Mouse (Mus musculus) retina, postnatal 7 days (tissue): ENCODE data around the gene Zkscan5.
"Not testable (repeated sequence)": the region's sequence is repeated elsewhere in the genome, so short reads cannot be mapped to it uniquely, and the experiment has no call there.

ENCODE experiments used
- DNase-seq: peaks from one replicate; pipeline ENCODE4 v3.0.0-alpha.2; 2012; ENCODE audit warnings: low read depth, low spot score

The Zkscan5 gene

DNA sequence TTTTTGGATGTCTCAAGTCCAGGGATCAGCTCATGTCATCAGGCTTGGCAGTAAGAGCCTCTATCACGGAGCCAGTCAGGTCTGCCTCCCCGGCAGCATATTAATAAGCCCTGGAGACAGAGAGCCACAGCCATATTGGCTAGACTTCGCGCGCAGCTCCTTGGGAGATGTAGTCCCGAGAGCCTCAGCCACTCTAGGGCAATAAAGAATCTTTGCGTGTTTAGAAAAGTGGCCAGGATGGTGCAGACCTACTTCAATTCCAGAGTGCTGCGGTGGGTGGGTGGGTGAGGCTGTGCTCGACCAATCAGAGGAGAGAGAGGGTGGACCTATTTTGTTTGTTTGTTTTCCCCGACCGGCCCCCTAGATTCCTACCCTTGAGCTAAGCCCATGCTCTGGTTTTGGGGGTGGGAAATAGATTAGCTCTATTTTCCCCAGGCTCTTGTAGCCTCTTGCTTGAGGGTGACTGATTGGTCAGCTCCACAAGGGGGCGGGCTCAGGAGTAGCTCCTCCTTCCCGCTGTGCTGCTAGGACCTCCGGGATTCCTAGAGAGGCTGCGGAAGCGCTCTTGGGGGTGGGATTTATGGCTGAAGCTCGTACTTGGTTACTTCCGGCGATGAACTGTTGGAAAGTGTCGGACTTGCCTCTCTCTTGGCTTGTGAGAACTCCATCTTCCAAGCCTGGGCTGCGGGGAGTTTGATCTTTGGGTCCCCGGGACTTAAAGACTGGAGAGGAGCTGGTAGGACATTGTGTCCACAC, at the start of gene Zkscan5:
Gene Zkscan5 (plus strand): TSS at position 627 of the 756 bp plus-strand sequence.
- DNase-seq: peak; percentile 96

DNA sequence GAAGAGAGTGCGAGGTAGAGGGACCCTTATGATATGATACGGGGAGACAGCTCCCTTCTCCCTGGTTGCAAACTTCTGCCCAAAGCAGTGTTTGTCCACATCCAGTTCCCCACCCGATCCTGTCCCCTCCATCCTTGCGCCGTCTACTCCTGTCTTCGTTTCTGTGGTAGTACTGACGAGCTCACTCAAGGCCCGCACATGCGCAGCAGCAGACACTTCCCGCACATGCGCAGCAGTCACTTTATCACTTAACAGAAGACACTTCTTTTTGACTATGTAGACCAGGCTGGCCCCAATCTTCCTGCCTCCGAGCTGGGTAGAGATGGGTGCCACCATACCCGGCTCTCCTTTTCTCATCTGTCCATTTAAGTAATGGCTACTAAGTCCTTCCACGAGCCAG, 43.0 kb upstream of the Zkscan5 start:
- no peak for DNase-seq

DNA sequence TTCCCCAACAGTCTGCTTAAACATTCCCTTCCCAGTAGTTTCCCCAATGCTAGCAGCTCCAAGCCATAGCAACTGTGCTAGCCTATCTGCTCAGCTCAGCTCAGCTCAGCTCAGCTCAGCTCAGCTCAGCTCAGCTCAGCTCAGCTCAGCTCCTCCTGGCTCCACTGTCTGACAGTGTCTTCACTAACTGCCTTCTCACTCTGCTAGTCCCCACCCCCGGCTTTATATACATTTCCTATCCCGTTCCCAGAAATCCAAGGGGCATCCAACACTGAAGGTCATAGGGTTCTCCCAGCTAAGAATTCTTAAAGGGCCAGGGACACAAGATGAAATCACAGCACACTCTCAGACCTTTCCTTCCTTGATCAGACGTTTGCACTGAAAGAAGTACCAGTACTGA, 39.7 kb upstream of the Zkscan5 start:
- DNase-seq: no peak

DNA sequence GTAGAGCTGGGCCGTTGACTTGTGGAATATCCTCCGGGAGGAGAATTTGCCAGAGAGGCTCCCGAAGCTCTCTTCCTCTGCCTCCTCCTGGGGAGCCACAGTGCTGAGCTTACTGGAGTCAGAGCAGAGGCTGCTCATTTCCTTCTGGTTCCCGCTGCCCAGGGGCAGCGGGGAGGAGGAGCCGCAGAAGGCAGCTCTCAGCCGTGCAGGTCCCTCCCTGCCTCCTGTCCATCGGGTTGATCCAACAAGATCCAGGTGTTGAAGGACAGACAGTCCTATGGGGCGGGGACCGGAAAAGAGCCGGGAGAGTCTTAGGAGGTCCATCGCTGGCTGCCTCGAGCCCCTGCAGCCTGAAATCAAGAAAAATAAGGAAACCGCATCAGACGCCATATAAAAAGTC, 39.2 kb upstream of the Zkscan5 start:
- no peak for DNase-seq

DNA sequence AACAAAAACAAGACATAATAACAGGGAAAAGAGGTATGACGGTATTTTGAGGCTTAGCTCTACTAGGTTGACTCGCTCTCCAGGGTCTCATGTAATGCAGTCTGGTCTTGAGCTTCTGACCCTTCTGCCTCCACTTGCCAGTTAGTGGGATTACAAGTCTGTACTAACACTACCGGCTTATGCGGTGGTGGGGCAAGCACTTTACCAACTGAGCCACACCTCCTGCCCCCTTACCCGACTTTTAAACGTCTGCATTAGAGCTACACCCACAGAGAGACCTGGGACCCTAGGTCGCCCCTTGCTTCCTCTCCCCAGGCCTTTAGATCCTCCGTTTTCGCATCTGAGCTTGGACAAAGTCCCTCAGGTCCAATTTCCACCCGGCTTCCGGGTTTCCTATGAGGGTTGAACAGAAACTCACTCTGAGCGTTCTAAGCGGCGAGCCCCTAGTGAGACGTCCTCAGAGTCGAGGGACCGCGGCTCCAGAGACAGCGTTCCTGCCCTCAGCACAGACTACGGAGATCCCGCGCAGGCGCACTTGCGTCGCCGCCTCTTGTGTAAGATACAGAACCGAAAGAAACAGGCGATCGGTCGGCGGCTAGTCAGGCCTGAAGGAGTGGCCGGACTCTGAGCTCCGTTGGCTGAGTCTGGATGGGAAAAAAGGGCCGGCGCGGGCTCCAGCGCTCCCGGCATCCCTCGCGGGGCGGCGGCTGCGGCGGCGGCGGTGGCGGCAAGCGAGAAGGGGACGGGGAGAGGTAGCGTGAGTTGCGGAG, 37.6 kb upstream of the Zkscan5 start, which contains the start of the genes Ptcd1 and Cpsf4:
Gene Ptcd1 (minus strand): TSS at position 573 of the 770 bp plus-strand sequence.
Gene Cpsf4 (plus strand): TSS at position 678 of the 770 bp plus-strand sequence.
- DNase-seq: peak; percentile 98

DNA sequence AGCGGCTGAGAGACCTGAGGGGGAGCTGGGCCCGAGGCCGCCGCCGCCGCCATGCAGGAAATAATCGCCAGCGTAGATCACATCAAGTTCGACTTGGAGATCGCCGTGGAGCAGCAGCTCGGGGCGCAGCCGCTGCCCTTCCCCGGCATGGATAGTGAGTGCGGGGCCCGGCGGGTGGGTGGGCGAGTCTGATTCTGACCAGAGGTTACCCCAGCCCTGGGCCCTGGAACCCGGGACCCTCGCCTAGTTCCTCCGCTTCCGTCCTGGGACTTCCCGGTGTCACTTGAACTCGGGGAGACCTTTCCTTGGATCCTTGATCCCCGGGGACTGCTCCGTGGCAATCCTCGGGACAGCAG, 37.1 kb upstream of the Zkscan5 start:
- no peak for DNase-seq

DNA sequence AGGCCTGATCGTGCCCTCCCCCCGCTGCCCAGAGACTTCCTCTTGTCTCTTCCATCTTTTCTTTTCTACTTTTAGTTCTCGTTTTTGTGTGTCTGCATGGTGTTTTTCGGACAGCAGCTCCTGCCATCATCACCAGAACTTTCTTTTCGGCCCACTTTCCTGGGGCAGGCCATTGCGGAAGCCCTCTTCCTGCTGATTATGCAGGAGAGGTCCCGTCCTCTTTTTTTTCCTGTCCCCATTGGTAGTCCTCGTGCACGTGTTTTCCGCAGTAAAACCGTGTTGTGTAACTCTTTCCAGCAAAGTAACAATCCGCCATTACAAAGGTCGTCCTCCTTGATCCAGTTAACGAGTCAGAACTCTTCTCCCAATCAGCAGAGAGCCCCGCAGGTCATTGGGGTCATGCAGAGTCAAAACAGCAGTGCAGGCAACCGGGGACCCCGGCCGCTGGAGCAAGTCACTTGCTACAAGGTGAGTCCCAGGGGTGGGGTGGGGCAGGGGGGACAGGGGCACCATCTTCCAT, 25.8 kb upstream of the Zkscan5 start:
- DNase-seq: no peak

DNA sequence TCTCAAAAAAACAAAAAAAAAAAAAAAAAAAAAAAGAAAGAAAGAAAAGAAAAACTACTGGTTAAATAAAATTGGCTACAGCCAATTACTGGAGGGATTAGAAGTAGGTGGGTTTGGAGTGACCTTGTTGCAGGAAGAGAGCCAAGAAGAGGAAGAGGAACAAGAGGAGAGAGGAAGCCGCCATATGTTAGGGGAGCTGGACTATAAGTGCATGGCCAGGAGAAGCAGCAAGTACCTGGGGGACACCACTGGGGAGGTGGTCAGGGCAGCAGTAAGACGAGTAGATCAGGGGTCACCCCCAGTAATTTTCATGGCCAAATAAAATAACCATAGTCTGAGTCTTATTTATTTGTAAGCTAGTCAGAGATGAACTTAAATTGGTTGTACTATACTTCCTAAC, 19.1 kb upstream of the Zkscan5 start:
- no peak for DNase-seq

DNA sequence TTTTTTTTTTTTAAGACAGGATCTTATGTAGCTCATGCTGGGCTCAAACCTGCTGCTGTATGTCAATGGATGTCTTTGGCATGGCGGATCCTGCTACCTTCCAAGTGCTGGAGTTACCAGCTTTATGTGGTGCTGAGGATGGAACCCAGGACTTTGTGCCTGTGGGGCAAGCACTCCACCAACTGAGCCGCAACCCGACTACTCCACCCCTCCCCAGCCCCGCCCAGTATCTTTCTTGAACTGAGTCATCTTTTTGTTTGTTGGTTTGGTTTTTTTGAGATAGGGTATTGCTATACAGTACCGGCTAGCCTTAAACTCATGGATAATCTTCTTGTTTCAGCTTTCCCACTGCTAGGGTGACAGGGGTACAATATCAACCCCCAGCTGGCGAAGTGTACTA, 14.9 kb upstream of the Zkscan5 start:
- DNase-seq: no peak

DNA sequence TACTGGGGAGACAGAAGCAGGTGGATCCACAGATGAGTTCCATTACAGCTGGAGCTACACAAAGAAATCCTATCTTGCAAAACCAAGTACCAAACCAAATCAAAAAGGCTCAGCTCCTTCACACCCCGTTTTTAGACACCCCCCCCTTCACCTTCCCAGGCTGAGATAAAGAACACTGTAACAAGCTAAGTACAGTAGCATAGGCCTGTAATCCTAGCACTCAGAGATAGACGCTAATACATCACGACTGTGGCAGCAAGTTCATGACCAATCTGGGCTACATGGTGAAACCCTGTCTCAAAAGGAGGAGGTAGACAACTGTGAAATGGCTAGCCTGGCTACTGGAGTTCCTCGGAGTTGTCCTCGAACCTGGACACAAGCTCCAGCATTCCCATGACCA, 14.0 kb upstream of the Zkscan5 start:
- DNase-seq: no peak

DNA sequence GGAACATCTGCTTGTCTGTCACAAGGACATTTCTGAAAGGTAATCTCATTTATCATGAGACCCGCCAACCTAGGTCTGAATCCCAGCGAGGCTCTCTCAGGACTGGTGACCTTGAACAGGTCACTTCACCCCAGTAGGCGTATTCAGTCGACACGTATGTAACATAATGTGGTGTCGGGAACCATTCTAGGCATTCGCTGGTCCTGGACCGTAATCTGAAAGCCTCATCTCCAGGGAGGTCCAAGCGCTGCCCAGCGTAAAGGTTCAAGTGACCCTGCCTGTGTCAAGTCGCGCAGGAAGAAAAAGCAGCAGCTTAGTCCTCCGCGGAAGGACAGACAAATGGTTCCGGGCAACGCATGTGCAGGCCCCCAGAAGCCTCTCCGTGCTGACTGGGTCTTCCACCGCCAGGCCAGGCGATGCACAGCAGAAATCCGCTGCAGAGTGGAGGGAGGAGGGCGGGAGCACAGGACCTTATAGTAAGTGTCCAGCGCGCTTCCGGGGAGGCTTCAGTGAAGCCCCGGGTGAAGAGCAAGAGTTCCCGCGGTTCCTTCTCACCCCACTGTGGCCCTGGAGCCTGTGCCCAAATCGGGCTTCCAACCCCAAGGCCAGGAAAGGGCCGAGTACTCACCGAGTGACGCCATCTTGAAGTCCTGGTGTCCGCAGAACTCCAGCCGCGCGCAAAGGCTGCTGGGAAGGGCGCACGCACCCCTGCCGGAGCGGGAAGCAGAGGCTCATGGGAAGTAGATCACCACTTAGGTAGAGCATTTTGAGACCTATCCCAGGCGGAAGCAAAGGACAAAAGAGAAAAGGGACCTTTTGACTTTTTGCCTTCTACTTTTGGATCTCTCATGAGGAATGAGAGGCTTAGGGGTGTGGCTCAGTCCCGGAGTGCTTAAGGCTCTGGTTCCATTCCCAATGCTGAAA, 13.2 kb upstream of the Zkscan5 start:
- DNase-seq: peak; percentile 83

DNA sequence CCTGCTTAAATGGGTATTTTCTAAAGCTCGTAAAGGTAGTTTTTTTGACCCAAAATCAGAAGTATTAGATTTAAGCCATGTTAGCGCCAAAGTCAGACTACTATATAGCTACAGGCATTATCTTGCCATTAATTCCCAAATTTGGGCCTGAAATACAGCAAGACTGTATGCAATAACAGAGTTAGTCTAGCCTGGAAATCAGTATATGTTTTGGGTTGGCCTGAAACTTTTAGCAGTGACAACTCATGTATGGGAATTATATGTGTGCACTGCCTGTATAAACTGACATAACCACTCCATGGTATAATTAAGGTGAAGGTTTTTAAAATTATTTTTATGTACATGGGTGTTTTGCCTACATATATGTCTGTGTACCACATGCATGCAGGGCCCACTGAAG, 12.4 kb upstream of the Zkscan5 start, which contains the start of gene Atp5j2:
Gene Atp5j2 (minus strand): TSS at position 101 of the 400 bp plus-strand sequence.
- no peak for DNase-seq

DNA sequence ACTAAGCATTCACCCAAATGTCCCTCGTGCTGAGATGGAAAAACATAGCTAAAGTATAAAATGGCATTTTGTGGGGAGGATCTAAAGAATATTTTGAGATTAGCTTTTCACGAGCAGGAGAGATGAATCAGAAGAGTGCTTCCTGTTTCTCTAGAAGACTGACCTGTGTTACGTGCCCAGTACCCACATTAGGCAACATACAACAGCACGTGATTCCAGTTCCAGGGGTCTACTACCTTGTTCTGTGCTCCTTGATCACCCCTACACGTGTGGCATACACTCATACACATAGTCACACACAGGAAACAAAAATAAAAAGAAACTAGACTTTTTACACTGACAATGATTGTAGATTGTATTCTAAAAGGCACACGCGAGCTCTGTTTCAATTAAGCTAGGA, 4.0 kb upstream of the Zkscan5 start:
- DNase-seq: no peak

DNA sequence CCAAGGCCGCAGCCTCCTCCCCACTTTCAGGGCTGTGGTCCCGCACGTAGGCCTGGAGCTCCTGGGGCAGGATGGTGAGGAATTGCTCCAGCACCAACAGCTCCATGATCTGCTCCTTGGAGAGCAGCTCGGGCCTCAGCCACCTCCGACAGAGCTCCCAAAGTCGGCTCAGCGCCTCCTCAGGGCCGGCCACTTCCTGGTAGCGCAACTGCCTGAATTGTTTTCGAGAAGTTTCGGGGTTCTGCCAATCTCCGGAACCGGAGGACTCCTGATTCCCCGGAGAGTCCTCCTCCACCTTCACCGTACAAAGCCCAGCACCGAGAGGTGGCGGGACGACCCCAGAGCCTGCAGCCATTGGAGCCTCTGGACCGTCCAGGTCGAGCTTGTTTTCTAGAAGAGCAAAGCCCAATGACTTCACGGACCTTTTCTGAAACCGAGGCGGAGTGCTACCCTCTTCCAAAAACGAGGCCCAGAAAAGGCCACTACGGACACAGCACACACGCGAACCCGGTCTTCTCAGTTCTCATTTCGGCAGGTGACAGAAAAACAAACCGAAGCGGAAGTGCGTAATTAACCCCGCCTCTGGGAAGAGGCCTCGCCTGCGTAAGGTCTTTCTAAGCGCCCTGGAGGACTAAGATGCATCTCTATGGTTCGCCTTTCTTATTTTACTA, 2.9 kb upstream of the Zkscan5 start, which contains the start of gene Zkscan14:
Gene Zkscan14 (minus strand): TSS at position 548 of the 671 bp plus-strand sequence.
- peak; percentile 70 for DNase-seq

DNA sequence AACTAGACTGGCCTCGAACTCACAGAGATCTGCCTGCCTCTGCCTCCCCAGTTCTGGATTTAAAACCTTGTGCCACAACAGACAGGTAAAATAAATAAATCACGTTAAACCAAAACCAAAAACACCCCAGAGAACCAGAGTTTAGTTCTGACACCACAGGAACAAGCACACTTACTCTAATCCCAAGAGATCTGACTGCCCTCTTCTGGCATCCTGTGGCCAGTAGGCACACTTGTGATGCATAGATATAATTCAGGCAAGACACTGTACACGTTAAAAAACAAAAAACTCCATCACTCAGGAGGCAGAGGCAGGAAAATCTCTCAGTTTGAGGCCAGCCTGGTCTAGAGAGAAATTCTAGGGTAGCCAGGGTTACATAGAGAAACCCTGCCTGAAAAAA, 1.9 kb upstream of the Zkscan5 start:
- no peak for DNase-seq

DNA sequence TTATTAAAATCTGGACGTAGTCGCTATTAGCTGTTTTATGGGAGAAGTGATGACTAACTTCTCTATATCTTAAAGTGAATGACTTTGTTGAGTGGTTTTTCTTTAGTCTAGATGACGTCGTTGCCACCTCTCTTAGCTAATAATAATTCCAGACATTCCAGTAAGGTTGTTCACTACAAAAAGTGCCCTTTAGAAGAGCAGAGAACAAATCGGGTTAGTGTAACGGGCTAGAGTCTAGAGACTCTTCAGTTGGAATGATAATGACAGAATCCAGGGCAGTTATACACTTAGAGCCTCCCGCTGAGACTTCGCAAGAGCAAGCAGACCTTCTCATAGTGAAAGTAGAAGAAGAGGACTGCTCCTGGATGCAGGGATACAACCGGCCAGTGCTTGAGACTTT, 679 bp downstream of the Zkscan5 start:
- DNase-seq: no peak

DNA sequence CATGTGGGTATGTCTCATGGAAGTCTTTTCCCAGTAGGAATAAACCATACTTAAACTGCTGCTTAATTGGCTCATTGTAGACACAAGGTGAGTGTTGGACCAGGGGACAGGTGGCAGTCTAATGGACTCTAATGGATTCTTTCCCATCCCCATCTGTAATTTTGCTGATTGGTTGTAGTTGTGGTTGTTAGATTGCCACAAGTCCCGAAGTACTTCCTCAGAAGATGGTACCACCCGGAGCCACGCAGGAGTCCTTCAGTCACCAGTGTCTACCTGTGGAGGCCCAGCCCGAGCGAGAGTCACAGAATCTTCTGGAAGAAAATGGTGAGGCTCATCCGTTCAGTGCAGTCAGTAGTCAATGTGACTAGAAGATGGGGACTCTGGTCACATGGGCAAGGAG, 3.0 kb downstream of the Zkscan5 start:
- DNase-seq: no peak

DNA sequence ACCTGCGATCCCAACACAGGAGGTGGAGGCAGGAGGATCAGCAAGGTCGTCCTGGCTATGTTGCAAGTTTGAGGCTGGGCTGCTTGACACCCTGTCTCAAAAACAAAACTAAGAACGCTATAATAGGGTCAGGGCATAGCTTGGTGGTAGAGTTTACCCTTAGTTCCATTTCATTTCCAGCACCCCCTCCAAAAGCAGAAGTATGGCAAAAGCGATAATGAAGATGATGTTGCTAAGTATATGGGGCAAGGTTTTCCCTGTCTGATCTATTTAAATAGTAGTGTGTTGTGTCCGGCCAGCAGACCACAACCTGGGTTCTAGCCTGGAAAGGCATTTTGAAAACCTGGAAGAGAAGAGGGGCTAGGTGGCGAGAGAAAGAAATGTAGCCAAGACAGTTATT, 3.6 kb downstream of the Zkscan5 start:
- DNase-seq: no peak

DNA sequence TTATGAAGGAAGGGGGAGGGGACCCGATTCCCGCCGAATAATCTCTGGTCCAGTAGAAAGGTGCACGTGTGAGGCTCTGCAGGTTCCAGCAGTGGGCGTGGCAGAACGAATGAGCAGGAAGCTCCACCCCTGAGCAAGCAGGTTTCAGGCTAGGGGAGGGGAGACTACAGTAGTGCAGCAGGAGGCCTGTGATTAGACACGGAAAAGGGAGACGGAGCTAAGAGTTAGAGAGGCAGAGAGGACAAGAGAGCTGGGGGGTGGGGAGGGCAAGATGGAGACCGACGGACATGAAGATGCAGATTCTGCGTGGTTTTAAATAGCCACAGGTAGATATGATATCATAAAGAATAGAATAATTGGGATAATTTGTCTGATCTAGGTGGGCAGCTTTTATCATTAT, 4.0 kb downstream of the Zkscan5 start:
- not testable (repeated sequence) for DNase-seq

DNA sequence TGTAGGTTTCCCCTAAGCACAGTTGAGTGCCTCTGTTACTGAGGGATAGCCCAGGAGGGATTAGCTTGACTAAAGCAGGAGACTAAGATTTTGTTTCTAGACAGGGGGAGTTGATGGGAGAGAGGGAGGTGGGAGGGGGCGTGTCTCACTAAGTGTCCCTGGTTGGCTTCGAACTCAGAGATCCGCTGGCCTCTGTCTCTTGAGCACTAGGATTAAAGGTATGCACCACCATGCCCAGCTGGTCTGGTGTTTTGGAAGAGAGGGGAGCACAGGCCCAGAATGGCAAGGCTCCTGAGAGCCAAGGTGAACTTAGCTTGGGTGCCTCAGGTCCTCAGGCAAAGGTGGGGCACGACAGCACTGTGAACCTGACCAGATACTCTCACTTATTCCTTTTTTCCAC, 7.0 kb downstream of the Zkscan5 start:
- DNase-seq: no peak

DNA sequence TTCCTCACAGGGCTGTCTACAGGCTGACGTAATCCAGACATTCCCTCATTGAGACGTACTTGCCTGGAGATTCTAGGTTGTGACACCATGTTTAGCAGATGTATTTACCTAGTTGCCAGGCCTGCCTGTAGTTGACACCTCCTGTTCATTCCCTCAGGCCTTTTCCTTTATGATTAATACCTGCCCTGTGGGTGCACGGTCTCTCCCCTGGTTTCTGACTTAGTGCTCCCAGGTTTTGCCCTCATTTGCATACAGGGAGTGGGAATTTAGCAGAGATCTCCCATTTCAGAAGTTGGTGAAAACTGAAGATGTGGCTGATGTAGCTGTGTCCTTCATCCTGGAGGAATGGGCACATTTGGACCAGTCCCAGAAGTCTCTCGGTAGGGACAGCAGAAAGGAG, 7.9 kb downstream of the Zkscan5 start:
- DNase-seq: no peak
